Mouse (Mus musculus): Measurements from ENCODE around the gene Cdh12. TPM values are rescaled to one million over a fixed set of nuclear protein-coding genes. Genes with fewer than 3 reads are reported as not detected.

Gene Cdh12
- polyA plus RNA-seq, 1 experiment from 2014 or later = 6.8 TPM

- Histone ChIP-seq H3K36me3 (ENCODE audit: control insufficient read depth, insufficient read depth, low read length) (no peaks in the 10 kb centered on the region), H3K4me3 (replicated peaks; ENCODE audit: low read depth, low read length) (no peak overlapping the region), H3K27me3 (ENCODE audit: control insufficient read depth, insufficient read depth, low read length) (no peaks in the 10 kb centered on the region), H3K9me3 (ENCODE audit: control insufficient read depth, low read length) (no peaks in the 10 kb centered on the region), H3K9ac (replicated peaks; ENCODE audit: low read length) (no peak overlapping the region), H3K4me1 (ENCODE audit: control insufficient read depth, insufficient read depth, low read length) (no peaks in the 10 kb centered on the region), H3K4me2 (ENCODE audit: low read length) (no peak overlapping the region), H3K27ac (replicated peaks; ENCODE audit: low read depth, low read length) (no peak overlapping the region)
- no peak for DNase-seq
- ATAC-seq (ENCODE audit: low FRiP score, low TSS enrichment) = no peak
- WGBS = 87% methylated on average over 1 of the region's 1 CpGs
Observed at GRCm38 (mm10) chr15:21269856-21270255, 820.8 kb downstream of the Cdh12 start.

- Histone ChIP-seq H3K9me3 (ENCODE audit: control insufficient read depth, low read length) (no peaks in the 10 kb centered on the region), H3K4me3 (replicated peaks; ENCODE audit: low read depth, low read length) (no peak overlapping the region), H3K27me3 (ENCODE audit: control insufficient read depth, insufficient read depth, low read length) (no peaks in the 10 kb centered on the region), H3K9ac (replicated peaks; ENCODE audit: low read length) (no peak overlapping the region), H3K4me1 (ENCODE audit: control insufficient read depth, insufficient read depth, low read length) (no peaks in the 10 kb centered on the region), H3K27ac (replicated peaks; ENCODE audit: low read depth, low read length) (no peak overlapping the region), H3K4me2 (ENCODE audit: low read length) (no peak overlapping the region), H3K36me3 (ENCODE audit: control insufficient read depth, insufficient read depth, low read length) (no peaks in the 10 kb centered on the region)
- no peak for DNase-seq
- WGBS = 95% methylated on average over 1 of the region's 1 CpGs
- ATAC-seq (ENCODE audit: low FRiP score, low TSS enrichment) = no peak
Observed at GRCm38 (mm10) chr15:21297051-21297450, 848.0 kb downstream of the Cdh12 start.

GRCm38 (mm10) chr15:21315457-21315856 lies 866.4 kb downstream of the Cdh12 start:
- H3K4me1 ChIP-seq (ENCODE audit: control insufficient read depth, insufficient read depth, low read length) = no peaks in the 10 kb centered on the region
- WGBS = 76% methylated on average over 3 of the region's 3 CpGs
- ATAC-seq (ENCODE audit: low FRiP score, low TSS enrichment) (no peak), DNase-seq (no peak)
- no peak overlapping the region for H3K9ac ChIP-seq (replicated peaks; ENCODE audit: low read length)
- no peaks in the 10 kb centered on the region for H3K27me3 ChIP-seq (ENCODE audit: control insufficient read depth, insufficient read depth, low read length)
- no peaks in the 10 kb centered on the region for H3K36me3 ChIP-seq (ENCODE audit: control insufficient read depth, insufficient read depth, low read length)
- no peak overlapping the region for H3K4me3 ChIP-seq (replicated peaks; ENCODE audit: low read depth, low read length)
- no peak overlapping the region for H3K27ac ChIP-seq (replicated peaks; ENCODE audit: low read depth, low read length)
- no peaks in the 10 kb centered on the region for H3K9me3 ChIP-seq (ENCODE audit: control insufficient read depth, low read length)
- no peak overlapping the region for H3K4me2 ChIP-seq (ENCODE audit: low read length)

DNA sequence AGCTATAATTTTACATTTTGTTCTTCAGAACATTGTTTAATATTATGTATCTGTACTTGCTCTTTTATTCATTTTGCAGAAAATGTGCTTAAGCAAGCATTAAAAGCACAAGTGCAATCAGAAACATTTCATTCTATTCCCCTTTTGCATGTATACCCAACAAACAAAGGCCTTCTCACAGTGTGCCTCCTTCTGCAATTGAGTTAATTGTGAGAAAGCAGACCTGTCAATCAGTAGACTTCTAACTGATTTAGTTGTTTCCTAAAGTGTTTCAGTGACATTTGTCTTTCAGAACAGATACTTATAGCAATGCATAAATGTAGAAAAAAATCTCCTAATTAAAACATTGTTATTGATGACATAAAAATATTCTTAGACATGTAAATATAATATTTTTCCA lies 894.8 kb downstream of the Cdh12 start:
- no peaks in the 10 kb centered on the region for H3K9me3 ChIP-seq (ENCODE audit: control insufficient read depth, low read length)
- H3K4me1 ChIP-seq (ENCODE audit: control insufficient read depth, insufficient read depth, low read length) = peaks cover 9% of the 10 kb centered on the region; the same call in 1 of the 2 replicates
- H3K27ac ChIP-seq (replicated peaks; ENCODE audit: low read depth, low read length) = no peak overlapping the region
- DNase-seq = peak; percentile 17
- no peak overlapping the region for H3K4me3 ChIP-seq (replicated peaks; ENCODE audit: low read depth, low read length)
- ATAC-seq (ENCODE audit: low FRiP score, low TSS enrichment) = no peak
- no peak overlapping the region for H3K9ac ChIP-seq (replicated peaks; ENCODE audit: low read length)
- H3K27me3 ChIP-seq (ENCODE audit: control insufficient read depth, insufficient read depth, low read length) = no peaks in the 10 kb centered on the region
- H3K36me3 ChIP-seq (ENCODE audit: control insufficient read depth, insufficient read depth, low read length) = no peaks in the 10 kb centered on the region
- H3K4me2 ChIP-seq (ENCODE audit: low read length) = no peak overlapping the region

- peaks cover 9% of the 10 kb centered on the region; the same call in 1 of the 2 replicates for H3K4me1 ChIP-seq (ENCODE audit: control insufficient read depth, insufficient read depth, low read length)
- no peak overlapping the region for H3K4me2 ChIP-seq (ENCODE audit: low read length)
- DNase-seq = no peak
- no peaks in the 10 kb centered on the region for H3K9me3 ChIP-seq (ENCODE audit: control insufficient read depth, low read length)
- H3K4me3 ChIP-seq (replicated peaks; ENCODE audit: low read depth, low read length) = no peak overlapping the region
- ATAC-seq (ENCODE audit: low FRiP score, low TSS enrichment) = no peak; the same call in 1 of the 2 replicates
- H3K9ac ChIP-seq (replicated peaks; ENCODE audit: low read length) = no peak overlapping the region
- H3K36me3 ChIP-seq (ENCODE audit: control insufficient read depth, insufficient read depth, low read length) = no peaks in the 10 kb centered on the region
- WGBS = 24% methylated on average over 2 of the region's 2 CpGs
- no peak overlapping the region for H3K27ac ChIP-seq (replicated peaks; ENCODE audit: low read depth, low read length)
- no peaks in the 10 kb centered on the region for H3K27me3 ChIP-seq (ENCODE audit: control insufficient read depth, insufficient read depth, low read length)
Observed at GRCm38 (mm10) chr15:21344323-21344722, 895.3 kb downstream of the Cdh12 start.

DNA sequence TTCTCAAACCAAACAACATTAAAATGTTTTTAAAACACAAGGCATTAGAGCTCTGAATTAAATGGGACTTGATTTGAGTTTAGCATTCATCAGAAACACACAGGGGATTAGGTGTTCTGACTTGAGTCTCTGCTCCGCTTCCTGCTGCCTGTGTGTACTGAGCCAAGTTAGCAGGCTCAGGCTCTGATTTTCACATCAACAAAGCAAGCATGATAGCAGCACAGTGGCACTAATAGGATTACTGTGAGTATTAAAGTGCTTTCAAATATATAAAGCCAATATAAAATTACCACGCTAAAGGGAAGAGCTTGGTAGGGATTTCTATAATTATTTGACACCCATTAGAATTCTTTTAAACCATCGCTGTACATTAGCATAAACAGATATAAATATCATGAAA lies 895.7 kb downstream of the Cdh12 start:
- H3K4me3 ChIP-seq (replicated peaks; ENCODE audit: low read depth, low read length) = no peak overlapping the region
- WGBS = 13% methylated on average over 3 of the region's 3 CpGs
- H3K9ac ChIP-seq (replicated peaks; ENCODE audit: low read length) = no peak overlapping the region
- no peaks in the 10 kb centered on the region for H3K9me3 ChIP-seq (ENCODE audit: control insufficient read depth, low read length)
- no peaks in the 10 kb centered on the region for H3K36me3 ChIP-seq (ENCODE audit: control insufficient read depth, insufficient read depth, low read length)
- H3K4me2 ChIP-seq (ENCODE audit: low read length) = no peak overlapping the region
- no peaks in the 10 kb centered on the region for H3K27me3 ChIP-seq (ENCODE audit: control insufficient read depth, insufficient read depth, low read length)
- peak; percentile 79; the same call in 1 of the 2 replicates for ATAC-seq (ENCODE audit: low FRiP score, low TSS enrichment)
- no peak overlapping the region for H3K27ac ChIP-seq (replicated peaks; ENCODE audit: low read depth, low read length)
- peaks cover 9% of the 10 kb centered on the region; the same call in 1 of the 2 replicates for H3K4me1 ChIP-seq (ENCODE audit: control insufficient read depth, insufficient read depth, low read length)
- DNase-seq = peak; percentile 73

- Histone ChIP-seq H3K9ac (replicated peaks; ENCODE audit: low read length) (no peak overlapping the region), H3K4me3 (replicated peaks; ENCODE audit: low read depth, low read length) (no peak overlapping the region), H3K27me3 (ENCODE audit: control insufficient read depth, insufficient read depth, low read length) (no peaks in the 10 kb centered on the region), H3K9me3 (ENCODE audit: control insufficient read depth, low read length) (no peaks in the 10 kb centered on the region), H3K4me1 (ENCODE audit: control insufficient read depth, insufficient read depth, low read length) (no peaks in the 10 kb centered on the region), H3K27ac (replicated peaks; ENCODE audit: low read depth, low read length) (no peak overlapping the region), H3K36me3 (ENCODE audit: control insufficient read depth, insufficient read depth, low read length) (no peaks in the 10 kb centered on the region), H3K4me2 (ENCODE audit: low read length) (no peak overlapping the region)
- ATAC-seq (ENCODE audit: low FRiP score, low TSS enrichment) (no peak), DNase-seq (no peak)
- 90% methylated on average over 5 of the region's 5 CpGs for WGBS
Observed at GRCm38 (mm10) chr15:21355356-21356101, 906.5 kb downstream of the Cdh12 start.

DNA sequence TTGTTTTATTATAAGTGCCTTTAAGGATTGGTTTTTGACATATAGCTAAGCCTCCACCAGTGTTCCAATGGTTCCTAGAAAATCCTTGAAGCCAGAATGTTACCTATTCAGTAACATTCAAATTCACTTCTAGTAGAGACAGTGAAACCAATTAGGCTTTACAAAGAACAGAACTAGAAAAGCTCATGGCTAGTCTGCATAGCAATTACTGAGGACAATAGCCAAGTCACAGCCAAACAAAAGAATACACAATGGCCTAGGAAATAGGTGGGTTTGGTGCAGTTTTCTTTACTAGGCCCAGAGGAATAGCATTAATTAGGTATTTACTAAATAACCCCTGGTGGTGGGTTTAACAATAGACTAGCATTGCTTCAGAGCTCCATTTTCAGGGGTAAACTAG lies 917.3 kb downstream of the Cdh12 start:
- DNase-seq = no peak

GRCm38 (mm10) chr15:21375460-21375859 lies 926.4 kb downstream of the Cdh12 start:
- DNase-seq (no peak), ATAC-seq (ENCODE audit: low FRiP score, low TSS enrichment) (no peak)
- no peaks in the 10 kb centered on the region for H3K27me3 ChIP-seq (ENCODE audit: control insufficient read depth, insufficient read depth, low read length)
- WGBS = 84% methylated on average over 5 of the region's 5 CpGs
- H3K9ac ChIP-seq (replicated peaks; ENCODE audit: low read length) = no peak overlapping the region
- no peaks in the 10 kb centered on the region for H3K9me3 ChIP-seq (ENCODE audit: control insufficient read depth, low read length)
- H3K27ac ChIP-seq (replicated peaks; ENCODE audit: low read depth, low read length) = no peak overlapping the region
- no peaks in the 10 kb centered on the region for H3K4me1 ChIP-seq (ENCODE audit: control insufficient read depth, insufficient read depth, low read length)
- no peak overlapping the region for H3K4me2 ChIP-seq (ENCODE audit: low read length)
- H3K4me3 ChIP-seq (replicated peaks; ENCODE audit: low read depth, low read length) = no peak overlapping the region
- H3K36me3 ChIP-seq (ENCODE audit: control insufficient read depth, insufficient read depth, low read length) = no peaks in the 10 kb centered on the region

More for the DNA sequence above, 917.3 kb downstream of the Cdh12 start:
- Histone ChIP-seq H3K27ac (replicated peaks; ENCODE audit: low read depth, low read length) (no peak overlapping the region), H3K36me3 (ENCODE audit: control insufficient read depth, insufficient read depth, low read length) (no peaks in the 10 kb centered on the region), H3K9me3 (ENCODE audit: control insufficient read depth, low read length) (no peaks in the 10 kb centered on the region), H3K9ac (replicated peaks; ENCODE audit: low read length) (no peak overlapping the region), H3K4me1 (ENCODE audit: control insufficient read depth, insufficient read depth, low read length) (no peaks in the 10 kb centered on the region), H3K4me2 (ENCODE audit: low read length) (no peak overlapping the region), H3K27me3 (ENCODE audit: control insufficient read depth, insufficient read depth, low read length) (no peaks in the 10 kb centered on the region), H3K4me3 (replicated peaks; ENCODE audit: low read depth, low read length) (no peak overlapping the region)
- no peak for ATAC-seq (ENCODE audit: low FRiP score, low TSS enrichment)

All from midbrain, embryonic 14.5 days (tissue).